Mouse (Mus musculus) monocyte, adult 5-6 weeks (primary cell): ENCODE results near the gene Inip. TPM values are rescaled to one million over a fixed set of nuclear protein-coding genes. Genes with fewer than 3 reads are reported as not detected.
A peak's percentile ranks its signal among the peaks of the same experiment; 100 is the strongest.

Experiments used
- ATAC-seq: fragments of 153-309, 156-312 bp; replicated peaks from 2 replicates; pipeline ENCODE4 v1.8.0; 2017; ENCODE audit warnings: mild to moderate bottlenecking; ENCODE audit not compliant: low TSS enrichment, insufficient number of reproducible peaks, severe bottlenecking, poor library complexity, low FRiP score
- total RNA-seq: library from RNA; stranded (forward); fragments of 200-1000, 200-491, 200-594 nt; gene quantifications from 3 replicates; pipeline ENCODE4 v1.2.3, GENCODE M21; 2017

The Inip gene
- 35.3 to 39.1 TPM (median 36.2 TPM) in 3 replicates for total RNA-seq

DNA sequence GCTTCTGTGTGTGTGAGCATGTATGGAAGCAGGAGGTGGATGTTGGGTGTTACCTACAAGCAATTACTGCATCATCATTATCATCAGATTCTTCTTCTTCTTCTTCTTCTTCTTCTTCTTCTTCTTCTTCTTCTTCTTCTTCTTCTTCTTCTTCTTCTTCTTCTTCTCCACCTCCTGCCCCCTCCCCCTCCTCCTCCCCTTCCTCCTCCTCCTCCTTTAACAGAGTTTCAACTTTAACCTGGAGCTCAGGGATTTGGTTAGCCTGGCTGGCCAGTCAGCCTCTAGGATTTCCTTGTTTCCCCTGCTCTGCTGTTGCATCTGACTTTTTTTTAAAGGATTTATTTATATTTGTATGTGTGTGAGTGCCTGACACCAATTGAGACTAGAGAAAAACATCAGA, at the start of gene Inip:
Inip (minus strand) TSS at position 101 of the 400 bp plus-strand sequence.
- ATAC-seq = no peak

DNA sequence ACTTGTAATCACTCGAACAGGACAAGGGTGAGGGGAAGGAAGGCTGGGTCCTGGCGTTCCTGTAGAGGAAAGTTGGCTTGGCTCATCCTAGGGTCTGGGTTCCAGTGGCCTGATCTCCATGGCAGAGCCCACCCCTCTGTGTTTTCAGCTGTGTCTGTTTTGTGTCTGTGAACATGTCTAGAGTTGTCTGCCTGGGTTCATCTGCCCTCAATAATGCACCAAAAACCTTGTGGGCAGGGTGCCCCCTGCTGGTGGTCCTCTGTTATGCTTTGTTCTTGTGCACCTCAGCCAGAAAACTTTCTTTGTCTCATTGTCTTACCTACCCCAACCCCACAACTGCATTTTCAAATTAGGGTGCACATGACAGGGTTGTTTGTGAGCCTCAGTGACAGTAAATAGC, 48.8 kb upstream of the Inip start:
- ATAC-seq = peak; percentile 85

DNA sequence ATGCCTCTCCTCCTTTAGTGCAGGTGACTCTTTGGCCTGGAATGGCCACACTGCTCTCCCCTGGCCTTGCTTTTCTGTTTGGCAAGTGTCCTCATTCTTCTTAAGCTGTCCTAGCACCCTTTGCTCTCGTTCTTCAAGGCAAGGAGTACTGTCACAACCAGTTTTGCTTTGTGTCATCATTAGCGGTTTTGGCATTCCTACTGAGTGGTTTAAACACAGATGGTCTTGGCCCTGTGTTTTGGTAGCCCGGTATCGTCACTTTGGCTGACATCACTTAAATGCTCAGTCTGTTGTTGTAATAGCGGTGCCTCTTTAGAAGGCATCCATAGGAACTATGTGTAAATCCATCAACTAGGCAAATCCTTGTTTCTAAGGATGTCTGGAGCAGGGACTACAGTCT, 46.1 kb upstream of the Inip start:
- ATAC-seq = no peak

DNA sequence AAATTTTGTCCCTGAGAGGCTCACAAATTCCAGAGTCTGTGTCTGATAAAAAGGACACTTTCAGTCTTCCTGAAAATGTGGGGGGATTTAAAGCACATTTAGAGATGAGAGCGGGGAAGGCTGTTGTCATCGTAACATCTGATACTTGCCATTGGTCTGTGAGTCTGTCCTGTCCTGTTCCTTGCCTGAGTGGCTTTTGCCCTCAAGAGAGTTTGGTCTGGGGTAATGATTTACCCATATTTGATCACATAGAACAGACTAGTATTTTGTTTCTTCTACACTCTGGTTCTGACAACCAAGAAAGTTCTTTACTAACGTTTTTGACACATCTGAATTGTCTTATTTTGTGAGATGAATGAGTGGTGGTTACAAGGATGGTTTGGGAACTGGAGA, 43.9 kb upstream of the Inip start:
- no peak for ATAC-seq

DNA sequence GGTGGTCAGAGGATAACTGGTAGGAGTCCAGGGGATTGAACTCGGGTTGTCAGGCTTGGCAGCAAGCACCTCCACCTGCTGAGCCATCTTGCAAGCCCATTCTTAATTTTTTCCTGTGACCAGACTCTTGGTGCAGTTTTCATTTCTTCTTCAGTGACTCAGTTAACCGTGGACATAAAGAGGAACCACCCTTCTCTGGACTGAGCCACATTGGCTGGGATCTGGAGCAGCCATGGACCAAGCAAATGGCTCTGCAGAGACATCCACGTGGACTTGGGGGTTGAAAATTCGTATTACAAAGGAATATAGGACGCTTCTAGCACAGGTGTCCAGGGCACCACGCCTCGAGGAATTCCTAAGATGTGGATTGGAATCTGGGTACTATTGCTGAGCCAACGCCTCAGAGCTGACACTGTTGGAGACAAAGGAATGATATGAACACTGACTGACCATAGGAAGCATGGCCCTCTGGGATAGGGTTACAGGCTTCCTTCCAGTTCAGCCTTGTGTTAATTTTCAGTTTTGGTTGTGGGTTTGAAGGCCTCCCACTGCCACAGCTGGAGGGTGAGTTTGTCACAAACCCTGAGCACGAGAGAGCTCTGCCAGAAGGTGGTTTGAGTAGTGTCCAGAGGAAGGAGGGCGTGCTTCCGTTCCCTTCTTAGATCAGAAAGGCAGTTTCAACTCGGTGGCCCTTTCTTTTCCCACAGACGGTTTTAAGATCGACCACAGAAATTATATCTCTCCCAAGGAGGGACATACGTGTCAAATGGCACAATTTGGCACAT, 43.3 kb upstream of the Inip start:
- no peak; the same call in 1 of the 2 replicates for ATAC-seq

DNA sequence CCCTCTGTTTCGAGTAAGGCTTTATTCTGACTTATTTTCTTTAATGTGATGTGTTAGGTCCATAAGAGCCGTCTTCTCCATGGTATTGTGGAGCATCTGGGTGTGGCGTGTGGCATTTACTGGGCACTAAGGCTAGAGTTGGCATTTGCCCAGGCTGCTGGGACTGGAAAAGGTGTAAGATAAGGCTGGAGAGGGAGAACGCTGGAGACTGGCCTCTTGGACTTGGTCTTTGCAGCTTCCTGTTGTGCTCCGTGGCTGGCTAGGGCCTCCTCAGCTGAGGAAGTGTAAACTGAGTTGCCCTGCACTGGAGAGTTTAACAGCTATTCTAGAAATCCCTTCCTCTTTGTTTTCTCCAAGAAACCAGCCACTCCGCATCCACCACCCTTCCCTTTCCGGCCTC, 36.3 kb upstream of the Inip start:
- ATAC-seq = 0 out of 2 replicates have a peak, but pooled peaks have one; percentile 47

DNA sequence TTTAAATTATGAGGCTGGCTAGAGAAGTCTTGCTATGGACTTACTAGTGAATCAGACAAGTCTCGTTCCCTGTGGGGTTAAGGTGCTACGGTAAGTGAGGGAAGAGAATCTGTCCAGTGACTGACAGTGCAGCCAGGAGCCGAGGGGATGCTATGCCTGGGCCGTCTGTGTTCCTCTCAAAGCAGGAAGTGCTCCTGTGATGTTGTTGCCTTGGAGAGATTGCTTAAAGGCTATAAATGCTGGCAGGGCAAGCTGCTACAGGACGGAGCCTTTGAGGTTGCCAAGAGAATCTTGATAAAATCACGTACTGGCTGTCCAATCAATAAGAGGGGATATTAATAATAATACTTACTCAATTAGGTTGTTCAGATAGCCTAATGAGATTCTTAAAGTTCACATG, 31.4 kb upstream of the Inip start:
- ATAC-seq = no peak

DNA sequence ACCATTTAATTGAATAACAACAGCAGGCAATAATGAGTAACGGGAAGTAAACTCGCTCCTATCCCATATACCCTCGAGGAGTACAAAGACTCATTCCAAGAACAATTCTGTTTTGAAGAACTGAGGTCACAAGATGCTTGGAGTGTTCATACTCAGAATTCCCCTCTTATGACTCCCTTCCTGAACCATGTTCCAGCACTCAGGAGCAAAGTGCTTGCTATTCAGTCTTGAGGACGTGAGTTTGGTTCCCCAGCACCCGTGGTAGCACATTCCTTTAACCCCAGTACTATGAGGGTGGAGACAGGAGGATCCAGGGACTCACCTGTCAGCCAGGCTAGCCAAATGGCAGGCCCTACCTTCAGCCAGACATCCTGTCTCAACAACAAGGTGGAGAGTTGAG, 29.6 kb upstream of the Inip start:
- no peak for ATAC-seq

DNA sequence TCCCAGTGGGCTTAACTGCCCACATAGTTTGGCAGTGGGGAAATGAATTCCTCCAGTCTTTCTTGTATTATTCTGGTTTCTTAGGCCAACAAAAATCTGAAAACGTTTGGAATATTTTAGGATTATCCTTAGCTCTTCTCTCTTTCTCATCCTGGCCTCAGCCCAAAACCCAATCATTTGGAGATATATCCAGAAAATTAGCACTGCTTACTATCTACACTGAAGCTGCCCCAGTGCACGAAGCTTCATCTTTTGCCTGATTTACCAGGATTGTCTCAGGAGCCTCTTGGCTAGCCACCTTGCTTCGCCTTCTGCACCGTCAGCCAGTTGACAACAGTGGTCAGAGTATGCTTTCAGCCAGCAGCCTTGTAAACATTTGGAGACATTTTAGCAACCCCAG, 27.7 kb upstream of the Inip start:
- ATAC-seq = no peak

DNA sequence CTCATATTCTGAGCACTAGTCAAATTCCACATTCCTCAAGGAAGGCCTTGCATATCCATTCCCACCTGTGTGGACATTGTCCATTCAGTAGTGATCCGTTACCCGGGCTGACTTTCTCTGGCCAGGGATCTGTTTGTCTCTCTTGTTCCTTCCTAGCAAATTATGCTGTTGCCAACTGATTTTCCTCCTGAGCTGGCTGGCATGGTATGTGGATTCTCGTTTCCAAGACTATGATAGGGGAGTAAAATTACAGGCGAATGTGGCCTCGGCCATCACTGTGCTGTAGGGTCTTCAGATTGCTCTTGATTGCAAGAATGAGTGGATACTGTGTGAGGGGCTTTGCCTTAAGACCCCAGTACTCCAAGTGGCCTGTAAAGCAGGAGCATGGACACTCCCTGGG, 25.0 kb upstream of the Inip start:
- ATAC-seq = no peak

DNA sequence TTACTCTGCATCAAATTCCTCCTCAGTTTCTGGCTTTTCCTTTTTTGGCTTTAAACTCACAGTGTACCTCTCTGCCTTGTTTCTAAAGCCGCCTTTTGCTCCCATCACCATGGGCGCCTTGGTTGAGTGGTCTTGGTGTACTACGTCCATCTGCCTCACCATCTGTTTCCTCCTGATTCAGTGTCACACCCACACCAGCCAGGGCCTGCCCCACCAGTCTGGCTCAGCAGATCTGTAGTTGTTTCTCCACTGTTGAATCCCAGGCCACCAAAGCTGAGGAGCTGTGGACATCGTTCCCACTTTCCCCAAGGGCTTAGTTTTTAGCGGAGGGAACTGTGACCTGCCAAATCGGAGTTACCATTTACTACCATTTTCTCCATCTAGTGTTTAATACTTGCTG, 24.2 kb upstream of the Inip start:
- ATAC-seq = no peak

DNA sequence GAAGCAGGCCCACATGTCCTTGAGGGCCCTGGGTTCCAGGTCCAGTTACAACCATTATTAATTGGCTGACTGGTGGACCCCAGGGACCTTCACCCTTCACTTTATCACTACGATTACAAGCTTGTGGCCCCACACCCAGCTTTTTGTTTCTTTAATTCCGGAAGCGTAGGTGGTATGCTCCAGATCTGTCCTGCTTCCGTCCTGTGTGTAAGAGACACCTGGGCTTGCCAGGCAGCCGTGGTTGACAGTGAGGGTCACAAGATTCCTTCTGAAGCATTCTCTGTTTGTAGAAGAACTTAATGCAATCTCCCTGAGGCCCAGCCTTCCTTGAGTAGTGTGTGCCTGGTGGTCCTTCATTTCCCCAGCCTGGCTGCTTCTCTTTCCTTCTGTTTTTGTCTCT, 23.5 kb upstream of the Inip start:
- ATAC-seq = no peak

DNA sequence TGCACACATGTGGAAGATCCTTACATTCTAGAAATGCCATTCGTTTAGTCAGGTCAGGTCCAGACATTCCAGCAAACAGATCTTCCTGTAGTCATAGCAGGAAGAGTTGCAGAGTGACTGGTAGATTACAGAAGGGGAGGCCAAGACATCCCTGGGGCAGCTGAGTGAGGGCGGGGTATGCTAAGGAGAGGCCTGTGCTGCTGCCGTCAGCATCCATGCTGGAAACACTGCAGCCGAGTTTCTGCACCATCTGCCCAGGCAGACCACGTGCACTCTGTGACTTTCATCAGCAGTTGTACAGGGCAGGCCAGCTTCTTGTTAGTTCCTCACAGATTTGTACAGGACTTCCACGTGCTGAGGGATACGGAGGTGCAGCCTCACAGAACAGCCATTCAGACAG, 22.1 kb upstream of the Inip start:
- ATAC-seq = 0 out of 2 replicates have a peak, but pooled peaks have one; percentile 43

DNA sequence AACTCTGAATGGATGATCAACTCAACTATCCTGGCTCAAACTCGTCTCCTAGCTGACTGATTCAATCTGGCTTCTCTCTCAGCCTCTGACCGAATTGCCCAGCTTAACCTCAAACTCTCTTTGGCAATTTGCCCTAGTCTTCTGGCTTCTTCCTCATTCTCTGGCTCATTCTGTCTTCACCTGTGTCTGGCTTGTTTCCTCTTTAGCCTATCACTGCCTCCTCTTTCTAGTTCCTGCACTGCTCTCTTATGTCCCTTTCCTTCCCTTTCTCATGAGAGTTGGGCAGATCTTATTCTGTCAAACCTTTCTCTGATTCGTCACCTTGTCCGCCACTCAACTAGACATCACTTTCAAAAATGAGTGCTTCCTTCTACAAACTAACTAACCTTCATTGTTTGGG, 20.7 kb upstream of the Inip start:
- ATAC-seq = peak; percentile 66

DNA sequence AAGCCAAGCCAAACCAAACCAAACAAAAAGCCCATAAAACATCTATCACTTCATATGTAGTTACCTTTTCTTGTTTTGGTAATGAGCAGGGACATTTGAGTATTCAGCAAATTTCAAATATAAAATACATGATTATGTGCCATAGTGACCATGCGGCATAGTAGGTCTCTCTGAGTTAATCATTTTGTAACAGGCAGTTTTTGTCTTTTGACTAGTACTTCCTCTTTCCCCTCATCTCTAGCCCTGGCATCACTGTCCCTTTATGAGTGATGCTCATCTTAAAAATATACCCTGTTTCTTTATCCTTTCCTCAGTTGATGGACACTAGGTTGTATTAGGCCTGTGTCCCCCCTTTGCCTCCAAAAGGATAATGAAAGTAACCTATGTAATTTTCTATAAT, 20.1 kb upstream of the Inip start:
- no peak for ATAC-seq

DNA sequence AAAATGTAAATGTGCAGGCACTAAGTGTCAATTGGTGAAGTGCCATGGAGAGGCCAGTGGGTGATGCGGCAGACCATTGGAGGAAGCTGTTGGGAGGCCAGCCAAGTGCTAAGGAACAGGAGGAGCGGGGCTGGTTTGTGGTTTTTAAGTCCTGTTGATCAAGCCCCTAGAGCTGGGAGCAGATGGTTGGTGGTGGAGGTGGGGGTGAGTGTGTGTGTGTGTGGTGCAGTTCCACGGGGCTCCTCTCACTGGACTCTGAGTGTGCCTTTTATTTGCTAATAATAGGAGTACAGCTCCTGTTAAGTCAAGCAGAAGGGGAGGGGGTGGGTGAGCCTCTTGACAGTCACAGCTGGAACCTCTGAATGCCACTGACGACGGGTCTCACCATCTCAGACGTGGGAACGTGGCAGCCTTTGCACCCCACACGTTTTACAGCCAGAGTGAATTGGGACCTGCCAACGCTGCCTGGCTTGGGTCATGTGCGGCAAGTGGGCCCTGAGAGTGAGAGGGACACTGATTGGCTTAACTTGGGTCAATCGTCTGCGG, 18.2 kb upstream of the Inip start:
- ATAC-seq = no peak

DNA sequence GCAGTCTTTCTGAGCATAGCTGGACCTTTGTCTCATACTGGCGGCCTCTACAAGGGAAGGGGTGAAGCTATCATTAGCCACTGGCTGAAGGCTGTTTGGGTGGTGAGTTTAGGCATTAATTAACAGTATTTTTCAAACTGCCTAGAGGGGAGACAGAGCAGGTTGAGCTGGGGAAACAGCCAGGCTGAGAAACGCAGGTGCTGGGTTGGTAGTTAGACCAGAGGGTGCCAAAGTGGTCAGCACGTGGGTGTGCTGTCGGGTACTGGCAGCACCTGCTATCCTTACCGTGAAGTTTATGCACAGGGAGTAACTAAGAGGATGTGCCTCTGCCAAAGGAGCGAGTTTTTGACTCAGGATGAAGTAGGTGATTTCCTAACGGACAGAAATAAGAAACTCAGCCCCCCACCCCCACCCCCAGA, 17.7 kb upstream of the Inip start:
- no peak for ATAC-seq

DNA sequence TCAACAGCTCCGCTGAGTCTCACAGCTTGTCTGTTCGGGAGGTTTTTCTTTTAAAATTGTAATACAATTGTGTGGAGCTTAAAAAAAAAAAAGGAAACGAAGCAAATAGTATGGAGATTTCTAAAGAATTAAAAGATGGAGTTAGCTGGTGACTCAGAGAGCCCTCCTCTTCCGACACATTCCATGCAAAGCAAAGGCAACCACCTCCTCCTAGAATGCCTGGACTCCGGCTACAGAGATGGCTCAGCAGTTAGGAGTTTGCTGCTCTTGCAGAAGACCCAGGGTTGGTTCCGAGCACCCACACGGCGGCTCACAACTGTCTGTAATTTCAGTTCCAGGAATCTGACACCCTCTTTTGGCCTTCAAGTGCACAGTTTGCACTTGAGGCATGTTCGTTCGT, 17.1 kb upstream of the Inip start:
- no peak for ATAC-seq

DNA sequence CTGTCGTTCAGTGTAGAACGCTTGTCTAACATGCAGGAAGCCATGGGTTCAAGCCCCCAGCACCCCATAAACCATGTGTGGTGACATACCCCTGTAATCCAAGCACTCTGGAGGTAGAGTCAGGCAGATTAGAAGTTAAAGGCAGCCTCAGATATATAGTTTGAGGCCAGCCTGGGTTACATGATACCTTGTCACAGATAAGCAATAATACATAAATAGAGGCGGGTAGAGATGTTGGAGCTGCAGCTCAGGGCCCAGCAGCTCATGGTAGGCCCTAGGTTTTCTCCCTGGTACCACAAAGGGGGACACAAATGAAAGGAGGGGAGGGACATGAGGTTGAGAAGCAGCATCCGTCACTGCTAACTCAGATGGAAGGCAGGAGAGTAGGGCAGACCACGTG, 16.4 kb upstream of the Inip start:
- no peak for ATAC-seq

DNA sequence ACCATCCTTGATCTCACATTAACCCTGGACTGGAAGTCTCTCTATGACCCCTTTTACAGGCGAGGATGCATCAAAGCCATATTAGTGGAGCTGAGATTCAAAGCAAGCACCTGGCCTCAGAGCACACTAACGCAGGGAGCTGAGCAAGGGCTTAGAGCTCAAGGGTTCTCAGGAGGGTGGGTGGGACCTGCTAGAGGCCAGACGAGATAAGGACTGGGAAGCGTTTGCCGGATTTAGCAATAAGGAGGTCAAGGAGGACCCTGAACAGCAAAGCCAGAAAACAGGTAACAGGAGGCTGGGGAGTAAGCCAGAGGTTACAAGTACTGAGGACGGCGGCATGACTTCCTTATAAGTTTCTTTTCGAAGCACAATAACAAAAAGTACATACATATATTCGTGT, 15.1 kb upstream of the Inip start:
- ATAC-seq = no peak

DNA sequence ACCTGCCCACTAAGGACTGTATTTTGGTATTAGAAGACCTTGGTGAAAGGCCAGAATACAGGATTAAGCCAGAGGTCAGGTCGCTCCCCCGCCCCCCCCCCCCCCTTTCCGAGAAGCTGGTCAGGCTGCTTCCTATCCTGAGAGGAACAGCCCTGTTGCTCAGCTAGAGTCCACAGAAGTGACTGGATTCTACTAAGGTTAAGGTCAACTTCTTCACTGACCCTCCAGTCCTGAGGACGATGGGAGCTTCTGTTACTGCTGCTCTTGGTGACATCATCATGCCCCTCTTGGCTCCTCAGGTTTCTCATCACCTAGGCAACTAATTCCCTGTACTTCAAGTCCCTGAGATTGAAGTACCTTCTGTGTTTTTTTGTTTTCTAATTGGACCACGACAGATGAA, 14.6 kb upstream of the Inip start:
- ATAC-seq = no peak
